Comparison of ENCODE assay signal across 7 mouse cellular contexts in the genomic region with DNA sequence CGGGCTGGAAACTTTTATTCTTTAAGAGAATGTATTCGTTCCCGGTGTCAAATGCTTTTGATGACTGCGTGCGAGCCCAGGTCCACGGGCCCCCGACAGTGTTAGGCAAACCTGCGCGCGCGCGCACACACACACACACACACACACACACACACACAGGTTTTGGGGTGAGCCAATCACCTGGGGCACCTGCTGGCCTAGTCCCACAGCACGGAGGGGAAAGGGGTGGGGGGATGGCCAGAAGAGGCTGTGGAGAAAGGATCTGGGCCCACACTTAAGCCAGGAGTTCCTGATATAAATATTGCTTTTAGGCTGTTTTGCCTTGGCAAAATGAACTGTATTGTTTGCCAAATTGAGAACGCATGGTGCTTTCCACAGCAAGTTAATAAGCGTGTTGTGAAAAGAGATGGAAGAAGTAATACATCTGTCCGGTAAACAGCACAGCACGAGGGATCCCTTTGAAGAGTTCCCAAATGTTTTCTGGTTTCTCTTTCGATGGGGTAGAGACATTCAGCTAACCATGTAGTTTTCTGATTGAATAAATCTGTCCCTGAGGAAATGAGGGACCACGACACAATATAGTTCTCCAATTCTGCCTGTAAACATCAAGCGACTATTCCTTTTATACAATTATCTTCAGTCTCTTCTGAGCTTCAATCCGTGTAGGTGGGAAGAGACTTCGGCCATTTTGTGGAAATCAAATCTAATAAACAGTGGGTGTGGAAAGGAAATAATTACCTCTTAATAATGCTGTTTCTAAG. TPM values are rescaled to one million over a fixed set of nuclear protein-coding genes. Genes with fewer than 3 reads are reported as not detected.
DNase-seq lines count a peak whose midpoint lies in the region; ATAC-seq and TF ChIP-seq lines count a peak whose summit lies in the region.

No protein-coding gene starts in this region.

- peaks cover 0 to 13% of the 10 kb centered on the region in 2 experiments for H3K36me3 ChIP-seq in CH12.LX (replicated peaks in 1 of 2; ENCODE audit: control insufficient read depth in 1 of 2, insufficient read depth in 1 of 2, low read length in 1 of 2)
- H3K36me3 ChIP-seq in embryonic facial prominence, embryonic 11.5 days (replicated peaks; ENCODE audit: control insufficient read depth, insufficient read depth, low read depth, low read length) = no peaks in the 10 kb centered on the region
- peaks cover 13% of the 10 kb centered on the region for H3K36me3 ChIP-seq in heart, embryonic 16.5 days (ENCODE audit: control insufficient read depth, insufficient read depth)
- H3K36me3 ChIP-seq in limb, embryonic 11.5 days (ENCODE audit: control insufficient read depth, insufficient read depth, low read length) = no peaks in the 10 kb centered on the region; the same call in 1 of the 2 replicates
- H3K36me3 ChIP-seq in midbrain, embryonic 13.5 days = peaks cover 12% of the 10 kb centered on the region

- peak overlapping the region; percentile 52 for H3K27ac ChIP-seq in CH12.LX (ENCODE audit: insufficient read depth, low read depth)
- H3K27ac ChIP-seq in embryonic facial prominence, embryonic 11.5 days (replicated peaks; ENCODE audit: low read depth, low read length) = 0 out of 2 replicates have a peak overlapping the region, but pooled peaks have one; percentile 77
- H3K27ac ChIP-seq in heart, embryonic 16.5 days (ENCODE audit: low read length) = peak overlapping the region; percentile 97
- peak overlapping the region; percentile 90; the same call in 1 of the 2 replicates for H3K27ac ChIP-seq in limb, embryonic 11.5 days (replicated peaks; ENCODE audit: low read depth, low read length)
- H3K27ac ChIP-seq in midbrain, embryonic 13.5 days = no peak overlapping the region

- TF ChIP-seq CTCF in CH12.LX (conservative IDR thresholded peaks at IDR 0.05 in 1 of 2, IDR thresholded peaks at IDR 0.05 in 1 of 2; ENCODE audit: low read depth in 2 of 2, low read length in 2 of 2) = no peak

- peak; percentile 35; the same call in 1 of the 2 replicates for ATAC-seq in embryonic facial prominence, embryonic 11.5 days (replicated peaks; ENCODE audit: insufficient number of reproducible peaks, low FRiP score, low TSS enrichment, low read depth)
- ATAC-seq in heart, embryonic 16.5 days (replicated peaks; ENCODE audit: extremely low read depth, insufficient read depth, low FRiP score) = peak; percentile 5; the same call in 1 of the 2 replicates
- peak; percentile 51; the same call in 1 of the 2 replicates for ATAC-seq in limb, embryonic 11.5 days (ENCODE audit: insufficient number of reproducible peaks, low FRiP score, low TSS enrichment, low read depth)
- peak; percentile 53 for ATAC-seq in midbrain, embryonic 13.5 days

- in situ Hi-C loops in CH12.LX (cut with MboI; ENCODE audit: low pct_ligation_motif_present, low pct_unique_long_range_greater_than_20kb, low sequenced_read_pairs) = loop anchor here (5.0 kb wide), 1 partner anchor 104 kb away; no protein-coding TSS in a partner anchor

- DNase-seq in A20 (ENCODE audit: low read depth, low spot score) = peak; percentile 75
- DNase-seq in CH12.LX (ENCODE audit: extremely low read depth) = no peak
- no peak for DNase-seq in embryonic facial prominence, embryonic 11.5 days (ENCODE audit: low spot score)
- no peak for DNase-seq in limb, embryonic 11.5 days (ENCODE audit: low spot score)
- DNase-seq in urinary bladder, postnatal 14 days (ENCODE audit: low spot score) = peak; percentile 34

- TF ChIP-seq RAD21 in CH12.LX (IDR thresholded peaks at IDR 0.05; ENCODE audit: low read depth, low read length) = no peak

- WGBS in embryonic facial prominence, embryonic 11.5 days = 24% methylated on average over 22 of the region's 22 CpGs
- WGBS in heart, embryonic 16.5 days = 14% methylated on average over 22 of the region's 22 CpGs
- WGBS in limb, embryonic 11.5 days = 24% methylated on average over 22 of the region's 22 CpGs
- WGBS in midbrain, embryonic 13.5 days = 23% methylated on average over 22 of the region's 22 CpGs

- H3K9me3 ChIP-seq in CH12.LX (replicated peaks; ENCODE audit: low read length) = no peaks in the 10 kb centered on the region
- no peaks in the 10 kb centered on the region for H3K9me3 ChIP-seq in embryonic facial prominence, embryonic 11.5 days (replicated peaks; ENCODE audit: control insufficient read depth, low read length)
- H3K9me3 ChIP-seq in heart, embryonic 16.5 days (replicated peaks; ENCODE audit: control insufficient read depth, low read length) = no peaks in the 10 kb centered on the region
- no peaks in the 10 kb centered on the region for H3K9me3 ChIP-seq in limb, embryonic 11.5 days (ENCODE audit: control insufficient read depth, low read length)
- H3K9me3 ChIP-seq in midbrain, embryonic 13.5 days = no peaks in the 10 kb centered on the region

- TF ChIP-seq EP300 in CH12.LX (IDR thresholded peaks at IDR 0.05; ENCODE audit: low read length) = no peak

- peaks cover 5 to 24% of the 10 kb centered on the region in 2 experiments for H3K4me1 ChIP-seq in CH12.LX (ENCODE audit: control insufficient read depth in 1 of 2, insufficient read depth in 2 of 2)
- no peaks in the 10 kb centered on the region; the same call in 1 of the 2 replicates for H3K4me1 ChIP-seq in embryonic facial prominence, embryonic 11.5 days (ENCODE audit: control insufficient read depth, insufficient read depth, low read length)
- H3K4me1 ChIP-seq in heart, embryonic 16.5 days (ENCODE audit: control insufficient read depth, insufficient read depth, low read length) = peaks cover 32% of the 10 kb centered on the region
- peaks cover 8% of the 10 kb centered on the region; the same call in 1 of the 2 replicates for H3K4me1 ChIP-seq in limb, embryonic 11.5 days (ENCODE audit: control insufficient read depth, insufficient read depth, low read length)
- H3K4me1 ChIP-seq in midbrain, embryonic 13.5 days (replicated peaks) = peaks cover 44% of the 10 kb centered on the region

- peaks cover 25% of the 10 kb centered on the region for H3K79me2 ChIP-seq in CH12.LX (replicated peaks; ENCODE audit: control insufficient read depth, extremely low read depth, insufficient read depth, poor library complexity, severe bottlenecking)

- dilution Hi-C loops in CH12.LX (cut with MboI; ENCODE audit: extremely low pct_ligation_motif_present, extremely low pct_unique_long_range_greater_than_20kb, low sequenced_read_pairs) = no loop called here

- peak overlapping the region; percentile 85 to 96 (median 86) for H3K4me3 ChIP-seq in CH12.LX (replicated peaks in 1 of 3; ENCODE audit: low read depth in 2 of 3, low read length in 2 of 3, poor library complexity in 1 of 3)
- peak overlapping the region; percentile 64 for H3K4me3 ChIP-seq in embryonic facial prominence, embryonic 11.5 days (ENCODE audit: low read depth, low read length)
- peak overlapping the region; percentile 83 for H3K4me3 ChIP-seq in heart, embryonic 16.5 days (ENCODE audit: low read length)
- peak overlapping the region; percentile 86 for H3K4me3 ChIP-seq in limb, embryonic 11.5 days (ENCODE audit: low read depth, low read length)
- H3K4me3 ChIP-seq in midbrain, embryonic 13.5 days (replicated peaks) = peak overlapping the region; percentile 86

- no peak for TF ChIP-seq POLR2A in CH12.LX (IDR thresholded peaks at IDR 0.05; ENCODE audit: low read depth, low read length)

- peak overlapping the region; percentile 80 for H3K9ac ChIP-seq in CH12.LX (ENCODE audit: insufficient read depth, low read depth)
- peak overlapping the region; percentile 88 for H3K9ac ChIP-seq in embryonic facial prominence, embryonic 11.5 days (replicated peaks; ENCODE audit: low read length)
- H3K9ac ChIP-seq in heart, embryonic 16.5 days (ENCODE audit: low read length) = peak overlapping the region; percentile 95
- peak overlapping the region; percentile 97 for H3K9ac ChIP-seq in limb, embryonic 11.5 days (ENCODE audit: low read length)
- H3K9ac ChIP-seq in midbrain, embryonic 13.5 days (replicated peaks) = peak overlapping the region; percentile 90

- H3K27me3 ChIP-seq in CH12.LX (replicated peaks) = no peaks in the 10 kb centered on the region
- no peaks in the 10 kb centered on the region for H3K27me3 ChIP-seq in embryonic facial prominence, embryonic 11.5 days (ENCODE audit: control insufficient read depth, insufficient read depth, low read length)
- no peaks in the 10 kb centered on the region for H3K27me3 ChIP-seq in heart, embryonic 16.5 days (ENCODE audit: control insufficient read depth, insufficient read depth, low read length)
- H3K27me3 ChIP-seq in limb, embryonic 11.5 days (ENCODE audit: control insufficient read depth, insufficient read depth, low read length) = no peaks in the 10 kb centered on the region
- H3K27me3 ChIP-seq in midbrain, embryonic 13.5 days = no peaks in the 10 kb centered on the region

- H3K4me2 ChIP-seq in CH12.LX (ENCODE audit: insufficient read depth, low read depth, poor library complexity, severe bottlenecking) = peak overlapping the region; percentile 62
- peak overlapping the region; percentile 63 for H3K4me2 ChIP-seq in embryonic facial prominence, embryonic 11.5 days (ENCODE audit: low read depth, low read length)
- H3K4me2 ChIP-seq in heart, embryonic 16.5 days (ENCODE audit: low read depth, low read length) = peak overlapping the region; percentile 89
- H3K4me2 ChIP-seq in limb, embryonic 11.5 days (ENCODE audit: low read depth, severe bottlenecking) = peak overlapping the region; percentile 80
- H3K4me2 ChIP-seq in midbrain, embryonic 13.5 days (replicated peaks) = peak overlapping the region; percentile 96

TF ChIP-seq in CH12.LX, 34 proteins besides CTCF, POLR2A, EP300 and RAD21 (continues in another document):
- TF ChIP-seq NRF1 (IDR thresholded peaks at IDR 0.05; ENCODE audit: low read depth, low read length) (peak; percentile 57), MAFK (IDR thresholded peaks at IDR 0.05; ENCODE audit: insufficient replicate concordance, low read length) (no peak)

RNA-seq across cellular contexts. Expression of a gene that starts 0.4 kb away (rescaled TPM):
- 8.7 and 10.4 TPM in 2 replicates for total RNA-seq in CH12.LX (2012; rRNA removed)
- 4.7 and 4.9 TPM in 2 replicates for total RNA-seq in CH12.LX (2014; rRNA removed)
- polyA plus RNA-seq in CH12.LX (2012; ENCODE audit: insufficient read length, low read depth) = 7.8 and 9.4 TPM in 2 replicates
- polyA plus RNA-seq in embryonic facial prominence, embryonic 11.5 days (2014; fragmentation: Nextera tagmentation; extraction: Ambion mirVana) = 8.2 and 10.5 TPM in 2 replicates
- polyA plus RNA-seq in heart, embryonic 16.5 days (2015; fragmentation: Nextera tagmentation; extraction: Ambion mirVana) = 10.9 and 12.4 TPM in 2 replicates
- 11.5 and 12.3 TPM in 2 replicates for polyA plus RNA-seq in limb, embryonic 11.5 days (2014; fragmentation: Nextera tagmentation; extraction: Ambion mirVana)
- polyA plus RNA-seq in midbrain, embryonic 13.5 days (2015; fragmentation: Nextera tagmentation; extraction: Ambion mirVana) = 20.9 and 21.2 TPM in 2 replicates

RNA-seq across cellular contexts. Expression of a gene that starts 9.8 kb away (rescaled TPM):
- total RNA-seq in CH12.LX (2012; rRNA removed) (2.3 and 3.8 TPM in 2 replicates), CH12.LX (2014; rRNA removed) (0.17 and 0.38 TPM in 2 replicates)
- polyA plus RNA-seq in CH12.LX (2012; ENCODE audit: insufficient read length, low read depth) = 0.34 and 0.52 TPM in 2 replicates
- polyA plus RNA-seq in embryonic facial prominence, embryonic 11.5 days (2014; fragmentation: Nextera tagmentation; extraction: Ambion mirVana) = 13.6 and 13.9 TPM in 2 replicates
- 12.0 and 14.1 TPM in 2 replicates for polyA plus RNA-seq in heart, embryonic 16.5 days (2015; fragmentation: Nextera tagmentation; extraction: Ambion mirVana)
- polyA plus RNA-seq in limb, embryonic 11.5 days (2014; fragmentation: Nextera tagmentation; extraction: Ambion mirVana) = 11.5 and 14.5 TPM in 2 replicates
- 10.5 and 11.1 TPM in 2 replicates for polyA plus RNA-seq in midbrain, embryonic 13.5 days (2015; fragmentation: Nextera tagmentation; extraction: Ambion mirVana)

Comparison
In these comparisons a context has a peak if more than half of its experiments do, and no peak if none do; other contexts are left out.
1. DNase-seq: peak in A20 (single experiment) and urinary bladder, postnatal 14 days (single experiment); none in CH12.LX (single experiment), embryonic facial prominence, embryonic 11.5 days (single experiment) and limb, embryonic 11.5 days (single experiment).
2. Peak in every context shown above with its lines, with median percentiles within 50 percentile points of each other: H3K4me2 ChIP-seq, H3K4me3 ChIP-seq, H3K9ac ChIP-seq and ATAC-seq.